Mouse (Mus musculus) megakaryocyte, embryonic 14.5 days (primary cell): ENCODE results near the gene Sh3pxd2a.

Experiments used
- FLI1 ChIP-seq: IDR thresholded peaks from 2 replicates; pipeline ENCODE4 v1.6.1; 2012; ENCODE audit warnings: low read length, inconsistent platforms, mixed read lengths
- GATA1 ChIP-seq: IDR thresholded peaks from 3 replicates; pipeline ENCODE4 v1.6.1; 2012; ENCODE audit warnings: mixed read lengths, low read length, inconsistent platforms, borderline replicate concordance

DNA sequence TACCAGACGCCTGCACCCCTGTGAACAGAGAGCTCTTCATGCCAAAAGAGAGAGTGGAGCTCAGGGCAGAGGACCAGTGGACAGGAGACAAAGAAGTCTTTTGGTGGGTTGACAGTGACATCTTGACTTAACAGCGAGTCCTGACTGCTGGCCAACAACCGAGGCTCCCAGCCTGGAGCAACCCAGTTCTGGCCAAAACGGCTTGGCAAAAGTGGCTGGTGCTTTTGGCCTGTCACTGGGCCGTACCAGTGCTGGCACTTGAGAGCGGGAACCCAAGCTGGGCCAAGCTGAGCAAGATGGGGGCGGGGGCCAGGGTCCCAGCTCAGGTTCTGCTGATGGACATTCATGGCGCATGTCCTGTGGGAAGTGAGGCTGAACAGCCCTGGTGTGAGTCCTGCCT lies 97.6 kb downstream of the Sh3pxd2a start:
- TF ChIP-seq GATA1: no peak
- no peak for TF ChIP-seq FLI1
